Mouse (Mus musculus) heart, embryonic 13.5 days (tissue): ENCODE measurements around the gene Arl15. TPM values are rescaled to one million over a fixed set of nuclear protein-coding genes. Genes with fewer than 3 reads are reported as not detected.

ENCODE experiments used
- ATAC-seq: fragments of 200-750 bp; cut with Nextera tagmentation; 2 replicates; pipeline ENCODE4 v1.8.0; 2017; ENCODE audit warnings: moderate TSS enrichment; ENCODE audit not compliant: insufficient number of reproducible peaks, low FRiP score, low TSS enrichment; ENCODE audit errors: extremely low read depth
- H3K27ac ChIP-seq: fragments of 300-500 bp; sonication (generic); replicated peaks from 2 replicates; pipeline ENCODE4 v1.5.1; 2015; ENCODE audit warnings: moderate library complexity, mild to moderate bottlenecking, inconsistent platforms
- H3K27me3 ChIP-seq: fragments of 300-500 bp; sonication (generic); replicated peaks from 2 replicates; pipeline ENCODE4 v1.6.1; 2015; ENCODE audit warnings: mild to moderate bottlenecking, inconsistent platforms
- H3K36me3 ChIP-seq: fragments of 300-500 bp; sonication (generic); 2 replicates; pipeline ENCODE4 v1.6.1; 2015; ENCODE audit warnings: mild to moderate bottlenecking, inconsistent platforms
- H3K4me1 ChIP-seq: fragments of 300-500 bp; sonication (generic); 2 replicates; pipeline ENCODE4 v1.6.1; 2015; ENCODE audit warnings: inconsistent platforms
- H3K4me2 ChIP-seq: fragments of 300-500 bp; sonication (generic); 2 replicates; pipeline ENCODE4 v1.6.1; 2015; ENCODE audit warnings: inconsistent platforms, mild to moderate bottlenecking, moderate library complexity
- H3K4me3 ChIP-seq: fragments of 300-500 bp; sonication (generic); 2 replicates; pipeline ENCODE4 v1.5.1; 2015; ENCODE audit warnings: moderate library complexity, mild to moderate bottlenecking, inconsistent platforms
- H3K9ac ChIP-seq: fragments of 300-500 bp; sonication (generic); 2 replicates; pipeline ENCODE4 v1.6.1; 2015; ENCODE audit warnings: inconsistent platforms, mild to moderate bottlenecking, moderate library complexity
- H3K9me3 ChIP-seq: fragments of 300-500 bp; sonication (generic); 2 replicates; pipeline ENCODE4 v1.6.1; 2016; ENCODE audit warnings: inconsistent platforms
- WGBS: fragments of 180-500 bp; shearing (Covaris S2); methylation state at CpG from one replicate; pipeline ENCODE4 v1.1.7; 2015; ENCODE audit warnings: mixed read lengths; 5-methylcytosine and 5-hydroxymethylcytosine counted together
- polyA plus RNA-seq: library from polyadenylated mRNA; unstranded; fragments of >200 nt; fragmentation: Nextera tagmentation; extraction: Ambion mirVana; gene quantifications from 2 replicates; pipeline ENCODE4 v1.2.1, GENCODE M21; 2015

The Arl15 gene
- polyA plus RNA-seq, 1 experiment from 2014 or later: 6.1 TPM

GRCm38 (mm10) chr13:114048071-114048470, 253.8 kb downstream of the Arl15 start:
- no peaks in the 10 kb centered on the region for H3K9me3 ChIP-seq

GRCm38 (mm10) chr13:114048688-114049087, 254.4 kb downstream of the Arl15 start:
- H3K27ac ChIP-seq: no peak overlapping the region
- no peak for ATAC-seq
- H3K27me3 ChIP-seq: no peaks in the 10 kb centered on the region
- WGBS: 63% methylated on average over 3 of the region's 3 CpGs
- no peak overlapping the region for H3K4me3 ChIP-seq
- H3K9me3 ChIP-seq: no peaks in the 10 kb centered on the region
- no peak overlapping the region for H3K9ac ChIP-seq
- no peak overlapping the region for H3K4me2 ChIP-seq
- H3K36me3 ChIP-seq: no peaks in the 10 kb centered on the region
- H3K4me1 ChIP-seq: peaks cover 18% of the 10 kb centered on the region; the same call in 1 of the 2 replicates

More at GRCm38 (mm10) chr13:114048071-114048470, 253.8 kb downstream of the Arl15 start:
- H3K9ac ChIP-seq: no peak overlapping the region
- no peak for ATAC-seq
- H3K4me2 ChIP-seq: no peak overlapping the region; the same call in 1 of the 2 replicates
- H3K4me1 ChIP-seq: peaks cover 18% of the 10 kb centered on the region; the same call in 1 of the 2 replicates
- WGBS: 43% methylated on average over 10 of the region's 10 CpGs
- H3K27me3 ChIP-seq: no peaks in the 10 kb centered on the region
- no peaks in the 10 kb centered on the region for H3K36me3 ChIP-seq
- no peak overlapping the region for H3K27ac ChIP-seq
- no peak overlapping the region for H3K4me3 ChIP-seq

- no peak overlapping the region for H3K4me3 ChIP-seq
- 51% methylated on average over 9 of the region's 9 CpGs for WGBS
- no peaks in the 10 kb centered on the region for H3K36me3 ChIP-seq
- no peak for ATAC-seq
- no peak overlapping the region for H3K27ac ChIP-seq
- peaks cover 25% of the 10 kb centered on the region for H3K4me1 ChIP-seq
- no peak overlapping the region for H3K9ac ChIP-seq
- H3K4me2 ChIP-seq: no peak overlapping the region
- no peaks in the 10 kb centered on the region for H3K9me3 ChIP-seq
- H3K27me3 ChIP-seq: no peaks in the 10 kb centered on the region
Measured at GRCm38 (mm10) chr13:114051151-114051850, 257.0 kb downstream of the Arl15 start.

GRCm38 (mm10) chr13:114052426-114053205, 258.3 kb downstream of the Arl15 start:
- H3K36me3 ChIP-seq: peaks cover 4% of the 10 kb centered on the region; the same call in 1 of the 2 replicates
- no peaks in the 10 kb centered on the region for H3K27me3 ChIP-seq
- no peaks in the 10 kb centered on the region for H3K9me3 ChIP-seq
- peaks cover 23% of the 10 kb centered on the region for H3K4me1 ChIP-seq
- H3K27ac ChIP-seq: no peak overlapping the region
- no peak overlapping the region for H3K4me2 ChIP-seq
- H3K9ac ChIP-seq: no peak overlapping the region
- no peak overlapping the region for H3K4me3 ChIP-seq
- no peak for ATAC-seq
- WGBS: 59% methylated on average over 15 of the region's 15 CpGs

- 96% methylated on average over 2 of the region's 2 CpGs for WGBS
- Histone ChIP-seq H3K9me3 (no peaks in the 10 kb centered on the region), H3K4me3 (no peak overlapping the region), H3K9ac (no peak overlapping the region), H3K27me3 (no peaks in the 10 kb centered on the region), H3K4me1 (peaks cover 17% of the 10 kb centered on the region), H3K27ac (no peak overlapping the region), H3K36me3 (peaks cover 4% of the 10 kb centered on the region; the same call in 1 of the 2 replicates), H3K4me2 (no peak overlapping the region)
- ATAC-seq: no peak
Measured at GRCm38 (mm10) chr13:114053261-114053660, 259.0 kb downstream of the Arl15 start.

- Histone ChIP-seq H3K36me3 (peaks cover 4% of the 10 kb centered on the region; the same call in 1 of the 2 replicates), H3K4me2 (no peak overlapping the region), H3K4me3 (no peak overlapping the region), H3K9ac (no peak overlapping the region), H3K4me1 (peaks cover 7% of the 10 kb centered on the region), H3K27me3 (no peaks in the 10 kb centered on the region), H3K9me3 (no peaks in the 10 kb centered on the region), H3K27ac (no peak overlapping the region)
- 74% methylated on average over 9 of the region's 9 CpGs for WGBS
- no peak for ATAC-seq
Measured at GRCm38 (mm10) chr13:114055686-114056085, 261.4 kb downstream of the Arl15 start.

GRCm38 (mm10) chr13:114060258-114060657, 266.0 kb downstream of the Arl15 start:
- H3K4me1 ChIP-seq: peaks cover 9% of the 10 kb centered on the region
- peaks cover 4% of the 10 kb centered on the region; the same call in 1 of the 2 replicates for H3K36me3 ChIP-seq
- no peak overlapping the region for H3K4me3 ChIP-seq
- ATAC-seq: no peak
- H3K27me3 ChIP-seq: no peaks in the 10 kb centered on the region
- 75% methylated on average over 6 of the region's 6 CpGs for WGBS
- H3K4me2 ChIP-seq: no peak overlapping the region
- H3K9me3 ChIP-seq: no peaks in the 10 kb centered on the region
- H3K27ac ChIP-seq: no peak overlapping the region
- H3K9ac ChIP-seq: no peak overlapping the region

- Histone ChIP-seq H3K4me3 (no peak overlapping the region), H3K9me3 (no peaks in the 10 kb centered on the region), H3K9ac (no peak overlapping the region), H3K4me1 (peaks cover 8% of the 10 kb centered on the region), H3K27ac (no peak overlapping the region), H3K36me3 (peaks cover 4% of the 10 kb centered on the region; the same call in 1 of the 2 replicates), H3K4me2 (no peak overlapping the region), H3K27me3 (no peaks in the 10 kb centered on the region)
- 89% methylated on average over 7 of the region's 7 CpGs for WGBS
- no peak for ATAC-seq
Measured at GRCm38 (mm10) chr13:114061234-114061633, 266.9 kb downstream of the Arl15 start.

GRCm38 (mm10) chr13:114064069-114064468, 269.8 kb downstream of the Arl15 start:
- peaks cover 8% of the 10 kb centered on the region for H3K4me1 ChIP-seq
- H3K4me3 ChIP-seq: no peak overlapping the region
- no peak overlapping the region for H3K27ac ChIP-seq
- 74% methylated on average over 9 of the region's 9 CpGs for WGBS
- H3K4me2 ChIP-seq: no peak overlapping the region
- H3K9me3 ChIP-seq: no peaks in the 10 kb centered on the region
- H3K27me3 ChIP-seq: no peaks in the 10 kb centered on the region
- H3K9ac ChIP-seq: no peak overlapping the region
- H3K36me3 ChIP-seq: no peaks in the 10 kb centered on the region
- no peak for ATAC-seq

GRCm38 (mm10) chr13:114065012-114065411, 270.7 kb downstream of the Arl15 start:
- H3K4me1 ChIP-seq: peaks cover 8% of the 10 kb centered on the region
- no peak for ATAC-seq
- WGBS: 48% methylated on average over 6 of the region's 6 CpGs

GRCm38 (mm10) chr13:114068421-114068820, 274.1 kb downstream of the Arl15 start:
- Histone ChIP-seq H3K4me1 (peaks cover 8% of the 10 kb centered on the region), H3K9me3 (no peaks in the 10 kb centered on the region), H3K27me3 (no peaks in the 10 kb centered on the region), H3K27ac (no peak overlapping the region), H3K36me3 (peaks cover 4% of the 10 kb centered on the region; the same call in 1 of the 2 replicates), H3K4me2 (no peak overlapping the region), H3K4me3 (no peak overlapping the region), H3K9ac (no peak overlapping the region)
- WGBS: 85% methylated on average over 5 of the region's 5 CpGs
- ATAC-seq: no peak

More at GRCm38 (mm10) chr13:114065012-114065411, 270.7 kb downstream of the Arl15 start:
- no peak overlapping the region for H3K9ac ChIP-seq
- no peak overlapping the region for H3K4me3 ChIP-seq
- H3K4me2 ChIP-seq: no peak overlapping the region
- no peaks in the 10 kb centered on the region for H3K9me3 ChIP-seq
- H3K27ac ChIP-seq: no peak overlapping the region
- H3K27me3 ChIP-seq: no peaks in the 10 kb centered on the region
- no peaks in the 10 kb centered on the region for H3K36me3 ChIP-seq
